Mouse (Mus musculus) frontal cortex, postnatal 14 days (tissue): ENCODE data around the gene Tnni1.
A peak's percentile ranks its signal among the peaks of the same experiment; 100 is the strongest.

Source experiments
- DNase-seq, 2 experiments: peaks; one replicate each; pipeline ENCODE4 v3.0.0; 2022; ENCODE audit warnings: low spot score in 2 of 2

Tnni1 gene

GRCm38 (mm10) chr1:135778780-135779535 lies at the start of gene Tnni1:
TSS of gene Tnni1 (plus strand) at chr1:135779434.
- no peak for DNase-seq

DNA sequence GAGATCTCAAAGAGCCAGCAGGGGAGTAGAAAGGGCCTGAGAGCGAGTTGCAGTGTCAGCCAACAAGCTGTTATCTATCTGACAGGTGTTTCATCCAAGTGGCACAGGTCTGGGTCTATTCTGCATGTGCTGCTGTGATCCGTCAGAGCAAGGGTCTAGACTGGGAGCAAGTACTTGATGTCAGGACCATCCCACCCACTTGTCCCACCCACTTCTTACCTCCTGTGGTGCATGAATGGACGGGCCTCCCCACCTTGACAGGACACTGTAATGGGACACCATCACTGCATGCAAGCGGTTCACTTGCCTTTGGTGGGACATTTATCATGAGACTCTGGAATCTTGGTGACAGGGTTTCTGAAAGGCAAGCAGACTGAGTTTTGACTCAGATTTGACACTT lies 49.4 kb upstream of the Tnni1 start:
- no peak for DNase-seq

- DNase-seq = no peak
Measured at GRCm38 (mm10) chr1:135730296-135730695, 48.9 kb upstream of the Tnni1 start.

DNA sequence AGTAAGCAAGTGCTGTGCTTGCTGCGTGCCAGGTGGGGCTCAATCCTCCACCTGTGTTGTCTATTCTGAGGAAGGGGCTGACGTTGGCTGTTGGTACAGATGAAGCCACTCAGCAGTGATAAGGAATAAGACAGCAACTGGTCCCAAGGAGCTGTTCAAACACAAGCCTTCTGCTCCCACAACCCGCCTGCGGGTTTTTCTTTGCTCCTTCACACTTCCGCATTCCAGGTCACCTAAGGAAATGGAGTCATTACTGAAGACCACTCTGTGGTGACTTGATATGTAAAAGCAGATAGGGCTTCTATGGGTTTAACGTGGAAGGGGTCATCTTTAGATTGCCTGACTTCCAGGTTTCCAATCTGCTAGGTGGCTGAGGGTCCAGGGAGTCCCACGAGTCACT lies 47.8 kb upstream of the Tnni1 start:
- DNase-seq = no peak

DNA sequence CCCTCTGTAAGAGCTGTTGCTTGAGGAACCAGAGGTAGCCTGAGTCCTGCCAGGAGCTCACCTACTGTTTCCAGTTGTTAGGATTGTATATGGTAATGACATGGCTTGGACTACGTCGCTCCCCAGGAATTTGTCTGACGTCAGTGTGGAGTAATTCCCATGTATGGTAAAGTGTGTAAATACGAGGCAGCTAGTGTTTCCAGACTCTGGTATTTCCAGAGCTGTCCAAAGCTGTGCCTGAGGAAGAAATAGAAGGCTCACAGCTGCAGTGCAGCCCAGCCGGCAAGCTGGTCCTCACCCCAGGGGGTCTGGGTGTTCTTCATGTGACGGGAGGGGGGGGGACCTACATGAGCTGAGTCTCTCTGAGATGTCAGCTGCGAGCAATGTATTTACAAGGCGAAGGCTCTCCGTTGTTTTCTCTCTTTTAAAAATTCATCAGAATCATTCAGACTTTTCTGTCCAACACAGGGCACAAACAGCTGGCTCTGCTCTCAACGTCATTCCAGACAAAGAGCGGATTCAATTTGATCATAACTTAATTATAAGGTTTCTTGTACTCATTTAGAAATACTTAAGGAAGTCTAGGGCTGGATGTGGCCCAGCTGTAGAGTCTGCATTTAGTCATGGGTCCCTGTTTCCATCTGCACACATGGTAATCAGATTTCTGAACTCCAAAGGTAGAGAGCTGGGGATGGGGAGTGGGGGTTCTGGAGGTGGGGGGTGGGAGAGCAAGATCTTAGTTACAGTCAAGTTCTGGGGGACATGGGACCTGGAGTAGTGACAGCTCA lies 47.1 kb upstream of the Tnni1 start:
- no peak for DNase-seq

DNA sequence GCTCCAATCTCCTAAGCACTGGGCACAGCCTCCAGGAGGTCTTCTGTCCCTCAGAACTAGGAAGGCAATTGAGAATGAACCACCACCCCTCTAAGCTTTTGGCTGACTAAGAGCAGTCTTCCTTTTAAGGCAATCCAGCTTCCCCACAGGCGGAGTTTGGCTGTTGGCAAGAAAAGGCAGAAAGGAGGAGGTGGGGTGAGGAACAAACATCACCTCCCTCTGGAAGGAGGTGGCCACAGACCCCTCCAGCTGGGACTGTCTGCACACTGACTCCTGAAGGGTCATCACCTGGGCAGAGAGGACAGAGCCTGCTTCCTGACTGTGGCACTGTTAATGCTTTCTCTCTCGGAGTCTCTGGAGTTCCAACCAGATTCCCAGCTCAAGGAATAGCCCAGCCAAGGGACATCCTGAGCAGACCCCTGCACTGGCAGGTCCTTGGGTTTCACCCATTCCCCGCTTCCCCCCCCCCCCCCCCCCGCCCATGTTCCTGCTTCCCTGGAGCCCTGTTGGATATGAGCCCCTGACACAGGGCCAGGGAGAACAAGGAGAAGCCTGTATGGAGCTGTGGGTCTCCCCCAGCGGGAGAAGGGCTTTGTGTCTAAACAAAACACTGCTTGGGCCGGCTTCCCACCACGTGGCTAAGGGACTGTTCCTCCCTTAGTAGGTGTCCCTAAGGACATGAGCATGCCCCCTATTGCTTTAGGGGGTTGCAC lies 44.9 kb upstream of the Tnni1 start:
- DNase-seq = peak in 1 of 2 experiments; percentile 60

DNA sequence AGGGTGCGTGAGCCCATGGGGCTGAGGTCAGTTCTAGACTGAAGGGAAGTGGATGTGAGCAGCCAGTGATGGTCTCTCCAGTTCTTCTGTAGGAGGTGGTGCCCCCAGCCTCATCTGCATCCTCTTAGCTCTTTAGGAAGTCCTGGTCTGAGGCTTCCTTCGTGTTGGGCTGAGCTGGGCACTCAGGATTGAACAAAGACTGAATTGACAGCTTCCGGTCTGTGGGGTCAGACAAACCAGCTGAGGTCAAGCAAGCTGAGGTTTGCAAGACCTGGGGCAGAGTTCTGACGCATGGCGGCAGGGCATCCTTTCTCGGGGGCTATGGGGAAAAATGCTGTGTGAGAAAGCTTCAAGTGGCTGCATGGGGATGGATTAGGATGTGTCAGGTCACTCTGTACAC lies 43.8 kb upstream of the Tnni1 start:
- DNase-seq = no peak

DNA sequence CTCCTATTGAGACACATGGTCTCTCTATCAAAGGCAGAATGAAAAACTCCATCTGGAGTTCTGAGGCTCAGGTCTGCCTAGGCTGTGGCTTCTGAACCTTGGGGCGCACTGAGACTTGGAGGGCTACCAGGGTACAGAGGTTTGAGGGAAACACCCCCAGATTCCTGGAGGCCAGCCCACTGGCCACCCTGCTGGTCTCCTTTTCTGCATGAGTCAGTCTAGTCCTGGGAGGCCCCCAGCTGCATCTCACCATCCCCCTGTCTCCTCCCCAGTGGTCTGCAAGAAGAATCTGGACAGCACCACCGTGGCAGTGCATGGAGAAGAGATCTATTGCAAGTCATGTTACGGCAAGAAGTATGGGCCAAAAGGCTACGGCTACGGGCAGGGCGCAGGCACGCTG lies 34.2 kb upstream of the Tnni1 start:
- DNase-seq = no peak

DNA sequence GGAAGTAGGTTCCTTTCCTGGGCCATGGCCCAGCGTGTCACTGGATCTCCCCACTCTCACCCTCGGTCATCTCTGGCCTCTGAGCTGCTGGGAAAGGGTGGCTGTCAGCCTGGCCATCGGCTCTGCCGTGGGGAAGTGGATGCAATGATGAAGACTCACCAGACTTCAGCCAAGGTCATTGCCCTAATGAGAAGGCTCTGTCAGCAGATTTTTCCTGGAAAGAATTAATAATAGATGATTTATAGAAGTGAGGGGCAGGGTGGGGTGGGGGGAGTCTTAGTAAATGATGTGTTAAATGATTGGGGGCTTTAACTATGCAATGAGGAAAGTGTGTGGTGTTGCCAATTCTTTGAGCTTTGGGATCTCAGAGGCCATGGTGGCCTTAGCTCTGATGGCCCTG lies 33.0 kb upstream of the Tnni1 start:
- no peak for DNase-seq

DNA sequence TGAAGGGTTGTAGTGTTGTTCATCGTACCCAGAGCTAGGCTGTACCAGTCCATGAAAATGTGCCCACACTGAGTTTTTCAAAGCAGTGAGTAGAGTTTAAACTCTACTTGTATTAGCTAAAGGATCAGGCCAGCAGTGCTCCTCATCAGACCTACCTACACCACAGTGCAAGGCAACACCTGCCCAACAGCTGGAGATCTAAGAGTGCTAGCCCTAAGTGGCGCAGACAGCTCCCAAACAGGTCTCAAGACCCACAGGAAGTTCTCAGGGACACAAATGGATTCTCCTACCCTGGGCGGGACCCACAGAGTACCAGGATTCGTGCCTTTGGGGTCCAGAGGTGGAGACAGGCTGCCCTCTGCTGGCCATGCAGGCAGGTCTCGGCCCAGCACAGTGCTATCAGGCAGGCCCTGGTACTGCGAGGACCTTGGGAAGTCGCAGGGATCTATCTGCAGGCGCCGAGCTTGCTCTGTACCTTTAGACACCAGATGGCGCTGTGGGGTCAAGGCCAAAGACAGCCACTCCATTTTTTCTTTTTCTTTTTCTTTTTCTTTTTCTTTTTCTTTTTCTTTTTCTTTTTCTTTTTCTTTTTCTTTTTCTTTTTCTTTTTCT lies 26.4 kb upstream of the Tnni1 start:
- DNase-seq = peak; percentile 81 to 85

GRCm38 (mm10) chr1:135755287-135755686 lies 23.9 kb upstream of the Tnni1 start:
- no peak for DNase-seq

- DNase-seq = no peak
Measured at GRCm38 (mm10) chr1:135755913-135756312, 23.3 kb upstream of the Tnni1 start.

DNA sequence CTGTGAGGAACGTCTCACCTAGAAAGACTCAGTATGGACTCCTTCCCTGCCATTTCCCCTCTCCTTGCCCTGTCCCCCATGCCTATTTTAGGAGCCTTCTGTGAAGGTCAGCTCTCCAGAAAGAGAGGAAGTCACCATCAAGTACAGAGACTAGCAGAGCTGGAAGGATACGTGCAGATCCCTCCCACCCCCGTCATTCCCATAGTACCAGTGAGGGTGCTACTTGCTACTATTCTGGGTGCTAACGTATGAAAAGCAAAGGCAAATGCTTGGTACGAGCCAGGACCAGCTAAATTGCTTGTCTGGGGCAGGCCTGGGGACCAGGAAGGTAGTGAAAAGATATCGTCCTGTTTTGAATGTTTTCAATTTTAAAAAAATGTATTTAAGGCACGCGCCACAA lies 21.9 kb upstream of the Tnni1 start:
- DNase-seq = no peak

DNA sequence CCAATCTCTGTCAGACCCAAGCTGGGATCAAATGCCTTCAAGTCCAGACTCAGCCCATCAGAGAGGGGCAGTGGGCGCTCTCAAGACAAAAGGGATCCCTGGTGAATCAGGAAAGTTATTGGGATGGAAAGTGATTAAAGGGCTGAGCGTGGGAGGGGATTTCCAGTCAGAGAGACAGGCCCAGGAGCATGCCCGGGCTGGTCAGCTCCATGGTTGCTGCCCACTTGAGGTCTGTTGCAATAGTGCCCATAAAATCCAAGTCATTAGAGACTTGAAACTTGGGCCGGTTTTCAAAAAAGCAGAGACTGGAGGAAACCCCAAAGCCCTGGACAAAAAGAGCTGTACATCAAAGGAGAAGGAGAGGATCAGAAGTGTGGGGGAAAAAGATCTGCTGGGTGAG lies 19.5 kb upstream of the Tnni1 start:
- no peak for DNase-seq

GRCm38 (mm10) chr1:135760216-135760615 lies 19.0 kb upstream of the Tnni1 start:
- DNase-seq = no peak

GRCm38 (mm10) chr1:135761728-135762127 lies 17.5 kb upstream of the Tnni1 start:
- no peak for DNase-seq

GRCm38 (mm10) chr1:135763503-135764205 lies 15.6 kb upstream of the Tnni1 start:
- DNase-seq = no peak

DNA sequence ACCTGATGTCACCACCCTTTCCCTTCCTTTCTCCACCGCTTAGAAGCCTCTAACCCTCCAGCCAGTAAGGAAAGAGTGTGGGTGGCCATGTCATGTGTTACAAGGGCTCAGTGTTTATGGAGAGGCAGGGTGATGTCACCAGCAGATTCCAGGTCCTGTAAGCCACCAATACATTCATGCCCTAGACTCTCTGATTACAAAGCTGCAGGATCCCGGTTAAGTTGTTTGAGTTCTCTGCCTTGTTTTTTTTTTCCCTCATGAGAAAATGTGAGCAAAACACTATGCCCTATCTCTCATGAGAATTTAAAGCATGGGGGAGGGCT lies 15.1 kb upstream of the Tnni1 start:
- DNase-seq = no peak

DNA sequence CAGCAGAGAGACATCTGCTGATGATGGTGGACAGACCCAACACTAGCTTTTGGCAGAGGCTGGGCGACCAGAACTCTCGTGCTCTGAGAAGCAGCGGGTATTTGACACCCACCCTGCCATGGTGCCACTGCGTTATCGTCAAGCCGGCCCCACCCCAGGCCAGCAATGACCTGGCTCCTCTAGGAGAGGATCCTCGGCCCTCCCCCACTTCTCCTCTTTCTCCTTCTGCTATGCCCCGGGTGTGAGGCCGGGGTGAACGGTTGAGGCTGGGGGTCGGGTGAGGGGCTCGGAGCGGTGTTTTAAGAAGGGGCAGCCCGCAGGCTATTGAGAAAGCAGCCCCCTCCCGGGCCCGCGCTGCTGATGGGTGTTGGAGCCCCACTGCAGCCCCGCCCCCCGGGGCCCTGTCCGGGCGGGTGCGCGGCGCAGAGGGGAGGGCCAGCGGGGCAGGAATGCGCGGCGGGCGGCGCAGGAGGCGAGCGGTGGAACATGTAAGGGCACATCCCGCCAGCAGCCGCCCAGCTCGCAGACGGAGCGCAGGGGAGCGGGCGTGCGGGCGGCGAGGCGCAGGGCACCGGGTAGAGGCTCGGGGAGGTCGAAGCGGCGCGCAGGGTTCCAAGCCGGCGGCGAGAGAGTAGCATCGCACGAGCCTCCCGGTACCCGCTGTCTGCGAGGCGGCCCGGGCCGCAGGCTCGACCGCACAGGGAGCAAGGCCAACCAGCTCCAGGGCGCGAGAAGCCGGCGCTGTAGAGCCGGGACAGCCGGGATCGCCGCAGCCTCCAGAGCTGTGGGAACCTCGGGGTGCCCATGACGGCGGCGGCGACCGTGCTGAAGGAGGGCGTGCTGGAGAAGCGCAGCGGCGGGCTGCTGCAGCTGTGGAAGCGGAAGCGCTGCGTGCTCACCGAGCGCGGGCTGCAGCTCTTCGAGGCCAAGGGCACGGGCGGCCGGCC lies 13.3 kb upstream of the Tnni1 start, which contains the start of gene Phlda3:
Gene Phlda3 (plus strand): TSS at position 475 of the 947 bp plus-strand sequence.
- DNase-seq = no peak

DNA sequence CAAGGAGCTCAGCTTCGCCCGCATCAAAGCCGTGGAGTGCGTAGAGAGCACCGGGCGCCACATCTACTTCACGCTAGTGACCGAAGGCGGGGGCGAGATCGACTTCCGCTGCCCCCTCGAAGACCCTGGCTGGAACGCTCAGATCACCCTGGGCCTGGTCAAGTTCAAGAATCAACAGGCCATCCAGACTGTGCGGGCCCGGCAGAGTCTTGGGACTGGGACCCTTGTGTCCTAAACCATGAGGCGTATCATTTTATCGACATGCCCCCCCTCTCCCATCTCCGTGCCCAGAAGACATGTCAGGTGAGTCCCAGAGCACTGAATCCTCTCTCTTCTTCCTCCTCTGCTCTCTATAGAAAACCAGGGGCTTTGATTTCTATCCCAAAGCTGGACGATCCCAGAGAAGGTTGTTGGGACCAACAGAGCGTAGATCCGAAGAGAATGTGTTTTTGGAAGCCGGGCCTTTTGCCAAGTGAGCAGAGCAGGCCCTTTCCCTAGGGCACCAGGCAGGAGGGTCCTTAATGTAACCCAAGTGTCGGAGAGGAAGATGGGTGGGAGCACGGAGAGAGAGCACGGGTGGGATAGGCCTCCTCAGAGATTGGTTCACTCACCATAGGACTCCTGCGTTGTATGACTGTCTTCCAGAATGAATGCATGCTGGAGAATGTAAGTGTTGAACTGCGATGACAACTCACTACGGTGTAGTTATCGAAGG lies 12.5 kb upstream of the Tnni1 start:
- DNase-seq = no peak
